Mouse (Mus musculus) MEL (cell line): ENCODE data around the gene Haghl. TPM values are rescaled to one million over a fixed set of nuclear protein-coding genes. Genes with fewer than 3 reads are reported as not detected.
"Not testable (repeated sequence)": the region's sequence is repeated elsewhere in the genome, so short reads cannot be mapped to it uniquely, and the experiment has no call there.

Experiments used
- DNase-seq: peaks from one replicate; pipeline ENCODE4 v3.0.0; 2011; ENCODE audit warnings: low read depth, low spot score
- H3K27ac ChIP-seq: 2 replicates; pipeline ENCODE4 v1.5.1; 2012; ENCODE audit warnings: low read depth, mild to moderate bottlenecking, control low read depth, low read length, moderate library complexity; ENCODE audit not compliant: control insufficient read depth
- H3K27me3 ChIP-seq, 2 experiments: fragments of 150-350 bp in 1 of 2; sonication (generic) in 1 of 2; 2 replicates each; pipeline ENCODE4 v1.6.1; 2012; ENCODE audit warnings: low read length in 2 of 2, mild to moderate bottlenecking in 2 of 2, improper control_type of control experiment in 1 of 2, moderate library complexity in 1 of 2; ENCODE audit not compliant: insufficient read depth in 2 of 2, control insufficient read depth in 1 of 2
- H3K36me3 ChIP-seq, 2 experiments: 2 replicates each; pipeline ENCODE4 v1.6.1; 2012 to 2014; ENCODE audit warnings: low read length in 2 of 2, improper control_type of control experiment in 1 of 2, inconsistent platforms in 1 of 2, mild to moderate bottlenecking in 1 of 2; ENCODE audit not compliant: insufficient read depth in 2 of 2, control insufficient read depth in 1 of 2
- H3K4me1 ChIP-seq, 2 experiments: fragments of 150-350 bp in 1 of 2; sonication (generic) in 1 of 2; 2 replicates each; pipeline ENCODE4 v1.6.1; 2012; ENCODE audit warnings: low read length in 2 of 2, improper control_type of control experiment in 1 of 2, mild to moderate bottlenecking in 1 of 2; ENCODE audit not compliant: insufficient read depth in 2 of 2, control insufficient read depth in 1 of 2
- H3K4me3 ChIP-seq, 2 experiments: fragments of 150-350 bp in 1 of 2; sonication (generic) in 1 of 2; 2 replicates each; pipeline ENCODE4 v1.5.1; 2012; ENCODE audit warnings: low read depth in 2 of 2, low read length in 2 of 2, mild to moderate bottlenecking in 2 of 2, moderate library complexity in 2 of 2, control low read depth in 1 of 2, improper control_type of control experiment in 1 of 2; ENCODE audit not compliant: control insufficient read depth in 1 of 2, insufficient read depth in 1 of 2
- H3K79me2 ChIP-seq: 2 replicates; pipeline ENCODE4 v1.6.1; 2012; ENCODE audit warnings: mild to moderate bottlenecking, low read length, moderate library complexity; ENCODE audit not compliant: control insufficient read depth, poor library complexity, insufficient read depth
- H3K9ac ChIP-seq: 2 replicates; pipeline ENCODE4 v1.6.1; 2012; ENCODE audit warnings: low read depth, mild to moderate bottlenecking, control low read depth, low read length, moderate library complexity; ENCODE audit not compliant: control insufficient read depth, poor library complexity, severe bottlenecking
- H3K9me3 ChIP-seq: fragments of 150-350 bp; sonication (generic); replicated peaks from 2 replicates; pipeline ENCODE4 v1.6.1; 2012; ENCODE audit warnings: mild to moderate bottlenecking, low read length, improper control_type of control experiment, moderate library complexity; ENCODE audit not compliant: insufficient read depth
- CTCF ChIP-seq, 3 experiments: IDR thresholded peaks in 2 of 3; conservative IDR thresholded peaks in 1 of 3; 2 replicates each; pipeline ENCODE4 v1.5.1; 2011 to 2012; ENCODE audit warnings: low read length in 3 of 3, low read depth in 2 of 3, mild to moderate bottlenecking in 2 of 3, improper control_type of control experiment in 1 of 3, inconsistent platforms in 1 of 3, mixed read lengths in 1 of 3, moderate library complexity in 1 of 3; ENCODE audit not compliant: control insufficient read depth in 1 of 3, insufficient read depth in 1 of 3, poor library complexity in 1 of 3, severe bottlenecking in 1 of 3
- E2F4 ChIP-seq: IDR thresholded peaks from 2 replicates; pipeline ENCODE4 v1.6.1; 2011; ENCODE audit warnings: low read depth, low read length, improper control_type of control experiment, borderline replicate concordance
- EP300 ChIP-seq, 2 experiments: IDR thresholded peaks; 2 replicates each; pipeline ENCODE4 v1.6.1; 2011; ENCODE audit warnings: improper control_type of control experiment in 2 of 2, low read length in 2 of 2, low read depth in 1 of 2, mild to moderate bottlenecking in 1 of 2
- JUND ChIP-seq: IDR thresholded peaks from 2 replicates; pipeline ENCODE4 v1.6.1; 2011; ENCODE audit warnings: low read depth, mild to moderate bottlenecking, improper control_type of control experiment, low read length
- MAX ChIP-seq: IDR thresholded peaks from 2 replicates; pipeline ENCODE4 v1.6.1; 2011; ENCODE audit warnings: low read length, improper control_type of control experiment
- MXI1 ChIP-seq: IDR thresholded peaks from 2 replicates; pipeline ENCODE4 v1.6.1; 2011; ENCODE audit warnings: mild to moderate bottlenecking, low read depth, low read length, improper control_type of control experiment
- MYB ChIP-seq: IDR thresholded peaks from 2 replicates; pipeline ENCODE4 v1.6.1; 2011; ENCODE audit warnings: mild to moderate bottlenecking, low read depth, low read length, improper control_type of control experiment
- POLR2A ChIP-seq, 2 experiments: IDR thresholded peaks; 2 replicates each; pipeline ENCODE4 v1.6.1; 2011 to 2012; ENCODE audit warnings: low read length in 2 of 2, mild to moderate bottlenecking in 2 of 2, control low read depth in 1 of 2, improper control_type of control experiment in 1 of 2, low read depth in 1 of 2, moderate library complexity in 1 of 2; ENCODE audit not compliant: control insufficient read depth in 1 of 2, insufficient read depth in 1 of 2, poor library complexity in 1 of 2
- SIN3A ChIP-seq: IDR thresholded peaks from 2 replicates; pipeline ENCODE4 v1.6.1; 2012; ENCODE audit warnings: low read length, improper control_type of control experiment, inconsistent platforms
- TBP ChIP-seq: IDR thresholded peaks from 2 replicates; pipeline ENCODE4 v1.8.0; 2011; ENCODE audit warnings: low read depth, low read length, improper control_type of control experiment
- TCF12 ChIP-seq: IDR thresholded peaks from 2 replicates; pipeline ENCODE4 v1.6.1; 2014; ENCODE audit warnings: low read depth, mild to moderate bottlenecking, inconsistent platforms, low read length, improper control_type of control experiment, moderate library complexity
- UBTF ChIP-seq: IDR thresholded peaks from 2 replicates; pipeline ENCODE4 v1.6.1; 2012; ENCODE audit warnings: low read depth, mild to moderate bottlenecking, inconsistent platforms, low read length, improper control_type of control experiment, moderate library complexity, borderline replicate concordance; ENCODE audit not compliant: insufficient read depth
- polyA plus RNA-seq, 2 experiments: library from polyadenylated mRNA; stranded (reverse) in 1 of 2; unstranded in 1 of 2; fragments of >175 nt in 1 of 2; fragments of >200 nt in 1 of 2; gene quantifications; 2 replicates each; pipeline versions ENCODE4 v1.2.1 to v1.2.4; 2012; ENCODE audit warnings: low replicate concordance in 2 of 2, low read depth in 1 of 2; ENCODE audit not compliant: insufficient read length in 2 of 2, insufficient read depth in 1 of 2, missing spikeins in 1 of 2
- total RNA-seq: library from RNA; depleted of rRNA; stranded (reverse); fragments of 300-350 nt; gene quantifications from 2 replicates; pipeline ENCODE4 v1.2.3, GENCODE M21; 2012

Haghl gene
- total and polyA plus RNA-seq, 3 experiments: 10.7 to 13.2 TPM; not detected in 1

DNA sequence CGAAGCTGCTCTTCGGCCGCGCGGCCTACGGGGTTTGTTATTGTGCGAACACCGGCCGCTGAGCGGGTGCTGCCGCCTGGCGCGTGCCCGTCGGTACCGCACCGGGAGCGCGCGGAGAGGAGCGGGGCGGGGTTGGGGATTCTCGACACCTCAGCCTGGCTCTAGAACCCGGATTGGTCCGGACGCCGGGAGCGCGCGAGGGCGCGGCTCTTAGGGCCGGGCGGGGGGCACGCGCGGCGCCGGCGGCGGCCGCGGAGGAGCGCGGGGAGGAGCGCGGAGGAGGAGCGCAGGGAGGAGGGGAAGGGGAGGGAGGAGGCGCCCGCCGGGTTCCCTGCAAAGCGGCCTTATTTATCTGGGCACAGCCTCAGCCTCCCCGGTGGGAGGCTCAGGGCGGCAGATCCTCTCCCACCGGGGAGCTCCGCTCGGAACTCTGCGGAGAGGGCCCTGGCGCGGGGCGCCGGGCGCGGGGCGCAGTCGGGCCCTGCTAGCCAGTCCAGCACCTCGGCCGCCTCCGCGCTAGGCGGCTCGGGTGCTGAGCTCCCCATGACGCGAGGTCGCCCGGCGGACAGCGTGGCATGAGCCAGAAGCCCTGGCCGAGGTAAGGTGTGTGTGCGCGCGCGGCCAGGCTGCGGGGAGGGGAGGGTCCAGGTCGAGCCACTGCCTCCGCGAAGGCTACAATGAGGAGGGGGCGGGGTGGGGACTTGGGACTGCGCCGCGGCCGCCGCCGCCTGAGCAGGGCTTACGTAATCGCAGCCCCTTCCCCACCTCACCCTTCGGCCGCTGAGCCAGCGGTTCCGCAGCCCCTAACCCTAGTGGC is 23.5 kb upstream of the Haghl start, which contains the start of gene Fbxl16:
TSS of gene Fbxl16 (plus strand) at position 297 of the 817 bp plus-strand sequence.
- TF ChIP-seq POLR2A (IDR thresholded peaks at IDR 0.05; ENCODE audit: control insufficient read depth in 1 of 2, insufficient read depth in 1 of 2, low read depth in 1 of 2, low read length in 2 of 2, poor library complexity in 1 of 2) (no peak), MYB (no peak), JUND (no peak), MAX (no peak), TCF12 (no peak), MXI1 (no peak), EP300 (IDR thresholded peaks at IDR 0.05; ENCODE audit: low read depth in 1 of 2, low read length in 2 of 2) (no peak), E2F4 (no peak), SIN3A (no peak)
- Histone ChIP-seq H3K27ac (no peak within 1 kb of the TSS), H3K9ac (no peak within 1 kb of the TSS), H3K79me2 (no peaks in the 10 kb centered on the region), H3K4me1 (peaks cover 0 to 8% of the 10 kb centered on the region in 2 experiments; a peak in 1 of 4 replicates), H3K27me3 (peaks cover 0 to 1% of the 10 kb centered on the region in 2 experiments; a peak in 1 of 4 replicates), H3K36me3 (no peaks in the 10 kb centered on the region), H3K4me3 (no peak within 1 kb of the TSS), H3K9me3 (no peaks in the 10 kb centered on the region)
- DNase-seq: no peak

DNA sequence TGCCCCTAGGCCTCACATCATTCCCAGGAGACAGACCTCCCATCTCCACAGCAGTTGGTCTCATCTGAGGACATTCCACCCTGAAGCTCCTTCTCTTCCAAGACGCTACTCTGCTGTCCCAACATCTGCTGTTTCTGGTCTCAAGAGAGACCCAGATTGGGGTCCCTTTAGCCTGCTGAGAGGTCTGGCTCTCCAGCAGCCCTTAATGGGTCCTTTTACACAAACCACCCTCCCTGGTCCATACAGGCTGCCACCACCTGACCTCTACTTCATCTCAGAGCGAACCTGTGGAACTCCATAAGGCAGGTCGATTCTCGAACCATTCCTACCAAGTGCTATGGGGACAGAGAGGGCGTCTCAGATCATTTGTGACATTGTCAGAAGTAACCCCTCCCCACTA is 22.6 kb upstream of the Haghl start:
- H3K4me3 ChIP-seq: no peak overlapping the region
- H3K9ac ChIP-seq: no peak overlapping the region
- no peaks in the 10 kb centered on the region for H3K36me3 ChIP-seq

DNA sequence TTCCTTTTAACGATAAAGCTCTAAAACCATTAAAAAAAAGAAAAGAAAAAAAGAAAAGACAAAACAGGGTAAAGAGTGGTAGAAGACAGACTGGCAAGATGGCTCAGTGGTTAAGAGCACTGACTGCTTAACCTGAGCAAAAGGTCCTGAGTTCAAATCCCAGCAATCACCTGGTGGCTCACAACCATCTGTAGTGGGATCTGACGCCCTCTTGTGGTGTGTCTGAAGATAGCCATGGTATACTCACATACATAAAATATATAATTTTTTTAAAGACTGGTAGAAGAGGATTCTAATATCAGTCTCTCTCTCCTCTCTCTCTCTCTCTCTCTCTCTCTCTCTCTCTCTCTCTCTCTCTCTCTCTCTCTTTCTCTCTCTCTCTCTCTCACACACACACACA is 22.0 kb upstream of the Haghl start:
- TF ChIP-seq CTCF (IDR thresholded peaks at IDR 0.05 in 2 of 3, conservative IDR thresholded peaks at IDR 0.05 in 1 of 3; ENCODE audit: control insufficient read depth in 1 of 3, insufficient read depth in 1 of 3, low read depth in 2 of 3, low read length in 3 of 3, poor library complexity in 1 of 3, severe bottlenecking in 1 of 3) (peak in 1 of 3 experiments; percentile 20; a peak in 1 of 6 replicates), TBP (peak; percentile 53; the same call in 1 of the 2 replicates)
- not testable (repeated sequence) for H3K36me3 ChIP-seq, H3K27me3 ChIP-seq, H3K4me3 ChIP-seq, H3K9me3 ChIP-seq, DNase-seq, H3K4me1 ChIP-seq, H3K79me2 ChIP-seq, H3K27ac ChIP-seq, H3K9ac ChIP-seq

More for the DNA sequence above, 22.6 kb upstream of the Haghl start:
- H3K4me1 ChIP-seq: peaks cover 0 to 8% of the 10 kb centered on the region in 2 experiments; a peak in 1 of 4 replicates
- peaks cover 3 to 4% of the 10 kb centered on the region in 2 experiments; a peak in 2 of 4 replicates for H3K27me3 ChIP-seq
- DNase-seq: no peak
- no peak for TF ChIP-seq UBTF
- no peaks in the 10 kb centered on the region for H3K9me3 ChIP-seq
- H3K79me2 ChIP-seq: no peaks in the 10 kb centered on the region
- H3K27ac ChIP-seq: no peak overlapping the region
